Mouse (Mus musculus): ENCODE results near the gene Tomm70a. TPM values are rescaled to one million over a fixed set of nuclear protein-coding genes. Genes with fewer than 3 reads are reported as not detected.
A peak's percentile ranks its signal among the peaks of the same experiment; 100 is the strongest.

Gene Tomm70a
- 10 to 100 TPM; 95.9 to 98.4 TPM for total RNA-seq (2021)
- long read RNA-seq, full-length matches to known transcripts, result 148 of 174 reads
- long read RNA-seq, partial matches to known transcripts, result 18 of 174 reads
- long read RNA-seq, other reads (novel, unspliced or antisense), result 8 of 174 reads

DNA sequence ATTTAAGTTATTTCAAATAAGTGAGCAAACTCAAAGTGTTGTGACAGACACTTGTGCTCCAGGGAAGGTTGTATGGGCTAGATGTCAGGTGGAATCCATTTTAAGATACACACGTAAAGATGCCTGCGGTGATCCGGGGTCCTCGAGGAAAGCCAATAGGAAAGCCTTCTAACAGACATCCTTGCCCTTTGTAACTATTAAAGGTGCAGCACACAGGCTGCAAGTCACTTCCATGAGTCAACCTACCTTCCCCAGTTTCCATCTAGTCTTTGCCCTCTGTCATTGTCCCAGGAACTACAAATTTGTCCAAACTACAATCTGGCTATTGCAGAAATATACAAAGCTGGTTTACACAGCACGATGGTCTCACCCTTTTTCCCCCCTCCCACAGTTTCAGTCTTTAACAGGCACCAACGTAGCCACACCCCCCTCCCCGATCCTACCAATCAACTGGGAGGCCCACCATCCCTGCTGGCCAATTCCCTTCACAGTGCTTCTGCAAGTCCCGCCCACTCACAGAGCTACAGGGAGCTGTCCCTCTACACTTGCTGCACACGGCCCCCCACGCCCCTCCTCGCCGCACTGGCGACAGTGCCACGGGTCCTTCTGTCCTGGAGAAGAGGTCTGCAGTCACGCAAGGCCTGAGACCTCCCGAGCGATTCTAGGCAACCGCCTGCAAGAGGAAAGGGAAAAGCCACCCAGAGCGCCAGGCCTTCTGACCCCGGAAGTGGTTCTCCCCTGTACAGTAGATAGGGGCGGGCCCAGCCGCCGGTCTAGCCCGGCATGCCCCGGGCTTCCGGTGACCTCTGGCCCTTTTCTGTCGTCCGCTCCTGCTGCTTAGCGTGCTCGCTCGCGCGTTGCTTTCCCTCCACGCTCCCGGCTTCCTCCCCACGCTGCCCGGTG is at the start of gene Tomm70a:
Gene Tomm70a, plus strand, starts transcription at position 791 of the 903 bp plus-strand sequence.
- DNase-seq (ENCODE audit: low spot score in 2 of 2), result peak; percentile 94 to 97

DNA sequence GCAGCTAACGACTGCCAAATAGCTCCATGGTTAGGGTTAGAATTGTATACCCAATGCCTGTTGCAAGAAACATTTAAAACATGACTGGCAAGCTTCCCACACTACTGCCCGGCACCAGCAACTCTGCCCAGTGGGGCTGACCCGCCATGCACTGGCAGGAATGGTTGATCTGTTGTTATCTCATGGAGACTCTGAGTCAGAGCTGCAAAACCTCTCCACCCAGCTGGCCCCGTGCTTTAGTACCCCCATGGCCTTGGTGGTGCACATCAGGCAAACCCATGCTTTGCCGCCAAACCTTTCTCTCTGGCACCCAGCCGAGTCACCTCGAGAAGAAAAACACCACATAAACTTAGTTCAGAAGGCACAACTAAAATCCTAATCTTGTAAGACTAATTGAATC is 45.5 kb upstream of the Tomm70a start:
- DNase-seq (ENCODE audit: low spot score in 2 of 2), result no peak

GRCm38 (mm10) chr16:57079577-57079976 is 41.9 kb upstream of the Tomm70a start:
- no peak for DNase-seq (ENCODE audit: low spot score in 2 of 2)

DNA sequence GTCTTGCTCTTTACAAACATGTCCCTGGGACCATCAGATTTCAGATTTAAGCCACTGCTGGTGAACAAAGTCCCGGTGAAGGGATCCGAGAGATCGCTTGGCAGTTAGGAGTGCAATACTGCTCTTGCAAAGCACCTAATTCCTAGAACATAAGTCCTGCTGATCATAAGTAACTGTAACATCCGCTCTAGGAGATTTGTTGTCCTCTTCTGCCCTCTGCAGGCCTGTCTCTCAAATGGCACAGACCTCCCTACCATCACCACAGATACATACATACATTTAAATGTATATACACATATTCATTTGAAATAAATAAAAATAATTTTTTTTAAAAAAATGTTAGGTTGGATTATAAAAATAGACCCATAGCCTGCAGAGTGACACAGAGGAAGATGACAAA is 29.0 kb upstream of the Tomm70a start:
- DNase-seq (ENCODE audit: low spot score in 2 of 2), result peak in 1 of 2 experiments; percentile 60

DNA sequence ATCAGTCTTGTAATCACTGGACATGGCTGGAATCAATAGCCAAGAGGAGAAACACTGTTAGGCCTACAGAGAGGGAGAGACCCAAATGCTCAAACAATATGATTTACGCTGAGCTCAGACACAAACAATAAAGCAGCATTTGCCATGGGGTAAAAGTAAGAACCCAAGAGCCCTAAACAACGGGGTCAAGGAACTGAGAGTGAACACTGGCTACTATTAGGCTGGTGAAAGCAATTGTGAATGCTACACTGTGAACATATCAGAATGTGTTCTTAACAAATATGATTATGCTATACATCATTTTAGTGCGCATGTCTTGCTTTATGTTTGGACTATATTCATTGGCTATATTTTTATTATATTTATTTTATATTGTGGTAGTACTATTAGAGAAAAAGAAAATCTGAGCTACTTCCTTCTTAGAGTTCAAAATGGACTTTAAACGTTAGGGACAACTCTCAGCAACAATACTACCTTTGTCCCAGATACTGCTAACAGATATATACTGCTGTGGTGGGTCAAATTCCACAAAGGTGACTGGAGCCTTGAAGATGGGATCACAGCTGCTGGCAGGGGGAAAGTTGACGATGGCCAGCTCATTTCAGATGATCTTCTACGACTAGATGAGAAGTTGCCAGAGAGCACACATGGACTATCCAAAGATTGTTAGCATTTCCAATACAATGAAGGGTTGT is 28.4 kb upstream of the Tomm70a start:
- no peak for DNase-seq (ENCODE audit: low spot score in 2 of 2)

- DNase-seq (ENCODE audit: low spot score in 2 of 2), result no peak
Observed at GRCm38 (mm10) chr16:57098468-57099144, 22.9 kb upstream of the Tomm70a start.

- no peak for DNase-seq (ENCODE audit: low spot score in 2 of 2)
Observed at GRCm38 (mm10) chr16:57099572-57100237, 21.8 kb upstream of the Tomm70a start.

DNA sequence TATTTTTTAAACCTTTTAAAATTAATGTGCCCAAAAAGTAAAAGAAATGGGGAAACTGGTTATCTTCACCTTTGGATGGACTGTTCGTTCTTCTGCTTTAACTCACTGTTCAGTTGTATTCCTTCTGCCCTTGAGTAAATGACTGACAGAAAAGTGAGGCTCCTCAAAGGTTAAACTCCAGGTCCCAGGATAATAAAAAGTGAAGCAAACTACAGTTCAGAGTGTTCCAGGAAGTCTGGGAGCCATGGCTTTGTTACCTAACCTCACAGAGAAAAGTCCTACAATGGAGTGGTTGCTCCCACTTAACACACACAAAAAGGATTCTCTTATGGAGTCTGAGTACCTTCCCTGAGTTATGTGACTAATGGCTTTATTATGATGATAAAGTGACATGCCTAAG is 20.3 kb upstream of the Tomm70a start:
- DNase-seq (ENCODE audit: low spot score in 2 of 2), result no peak

- DNase-seq (ENCODE audit: low spot score in 2 of 2), result no peak
Observed at GRCm38 (mm10) chr16:57106185-57106960, 15.1 kb upstream of the Tomm70a start.

GRCm38 (mm10) chr16:57116066-57116465 is 5.4 kb upstream of the Tomm70a start:
- no peak for DNase-seq (ENCODE audit: low spot score in 2 of 2)

DNA sequence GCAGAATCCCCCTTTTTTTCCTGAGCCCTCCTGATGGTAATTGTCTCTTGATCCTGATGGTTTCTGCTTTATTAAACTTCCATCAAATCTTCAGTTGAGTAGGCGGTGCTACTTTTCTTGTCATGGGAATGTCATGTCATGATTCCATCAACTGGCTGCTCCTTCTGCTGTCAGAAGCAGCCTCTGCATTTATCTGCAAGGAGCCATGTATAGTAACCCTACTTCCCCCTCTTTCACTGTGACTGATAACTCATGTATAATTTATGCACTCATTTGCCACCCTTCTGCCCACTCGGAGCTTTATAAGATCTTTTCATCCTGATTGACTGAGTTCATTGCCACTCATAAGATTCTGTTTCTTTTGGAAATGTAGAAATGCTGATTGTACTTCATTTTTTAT is 3.9 kb upstream of the Tomm70a start:
- no peak for DNase-seq (ENCODE audit: low spot score in 2 of 2)

- no peak for DNase-seq (ENCODE audit: low spot score in 2 of 2)
Observed at GRCm38 (mm10) chr16:57121816-57122415, 413 bp downstream of the Tomm70a start.

DNA sequence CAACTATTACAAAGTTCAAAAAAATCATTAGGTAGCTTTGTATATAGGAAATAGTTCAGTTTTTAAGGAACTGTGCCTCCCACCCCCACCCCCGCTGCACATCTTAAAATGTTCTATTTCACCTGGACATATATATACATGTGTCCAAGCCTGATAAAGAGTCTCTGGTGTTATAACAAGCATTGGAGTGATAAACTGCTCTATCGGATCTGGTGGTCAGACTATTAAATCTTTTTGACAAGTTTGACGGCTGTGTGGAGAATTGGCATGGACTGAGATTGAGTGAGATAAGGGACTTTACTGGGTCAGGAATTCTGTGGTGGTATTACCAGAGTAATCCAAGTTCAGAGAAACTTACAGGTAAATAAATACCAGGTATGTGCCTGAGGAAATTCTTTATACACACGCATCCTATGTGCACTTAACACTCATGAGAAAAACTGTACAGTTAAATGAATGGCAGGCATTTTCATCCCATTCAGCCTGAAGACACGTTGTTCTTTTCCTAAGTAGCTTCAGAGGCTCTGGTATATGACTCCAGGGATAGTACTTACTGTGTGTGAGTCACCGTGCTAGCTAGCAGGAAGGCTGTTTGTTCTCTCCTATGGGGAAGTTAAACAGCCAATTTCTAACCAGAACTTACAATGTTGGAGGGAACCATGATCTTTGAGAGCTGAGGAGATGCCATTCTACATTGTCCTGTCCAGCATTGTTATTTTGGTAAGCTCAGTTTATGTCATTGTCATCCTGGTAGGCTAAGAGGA is 1.4 kb downstream of the Tomm70a start:
- DNase-seq (ENCODE audit: low spot score in 2 of 2), result no peak

DNA sequence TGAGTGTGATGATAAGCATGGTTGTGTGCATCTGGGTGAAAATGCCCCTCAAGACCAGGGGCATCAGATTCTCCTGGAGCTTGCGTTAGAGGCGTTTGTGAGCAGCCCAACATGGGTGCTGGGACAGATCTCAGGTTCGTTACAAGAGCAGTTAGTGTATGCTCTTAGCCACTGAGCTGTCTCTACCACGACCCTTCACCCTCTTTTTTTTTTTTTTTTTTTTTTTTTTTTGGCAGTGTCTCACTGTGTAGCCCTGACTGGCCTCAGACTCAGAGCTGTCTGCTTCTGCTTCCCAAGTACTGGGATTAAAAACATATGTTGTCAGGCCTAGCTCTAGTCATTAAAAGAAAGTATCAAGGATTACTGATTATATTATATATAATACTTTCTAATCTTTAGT is 4.8 kb downstream of the Tomm70a start:
- DNase-seq (ENCODE audit: low spot score in 2 of 2), result no peak

GRCm38 (mm10) chr16:57127825-57128224 is 6.3 kb downstream of the Tomm70a start:
- no peak for DNase-seq (ENCODE audit: low spot score in 2 of 2)

- DNase-seq (ENCODE audit: low spot score in 2 of 2), result no peak
Observed at GRCm38 (mm10) chr16:57130752-57131400, 9.4 kb downstream of the Tomm70a start.

- DNase-seq (ENCODE audit: low spot score in 2 of 2), result no peak
Observed at GRCm38 (mm10) chr16:57131544-57131943, 10.0 kb downstream of the Tomm70a start.

DNA sequence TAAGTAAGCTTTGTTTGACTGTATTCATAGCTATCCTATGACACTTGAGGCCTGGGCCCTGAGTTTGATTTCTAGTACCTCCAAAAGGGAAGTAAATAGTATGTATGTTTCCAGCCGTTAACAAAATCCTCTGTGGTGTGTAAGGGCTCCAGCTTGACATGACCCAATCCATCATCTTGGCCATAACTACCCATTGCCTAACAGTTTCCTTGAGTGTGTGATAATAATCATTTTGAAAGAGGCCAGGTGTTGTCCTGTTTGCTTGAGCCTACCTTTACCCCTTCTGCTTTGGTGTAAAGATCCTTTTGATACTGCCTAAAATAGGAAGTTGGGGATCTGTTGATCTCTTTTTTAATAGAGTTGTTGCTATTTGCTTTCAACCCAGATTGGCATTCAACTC is 10.8 kb downstream of the Tomm70a start:
- no peak for DNase-seq (ENCODE audit: low spot score in 2 of 2)

DNA sequence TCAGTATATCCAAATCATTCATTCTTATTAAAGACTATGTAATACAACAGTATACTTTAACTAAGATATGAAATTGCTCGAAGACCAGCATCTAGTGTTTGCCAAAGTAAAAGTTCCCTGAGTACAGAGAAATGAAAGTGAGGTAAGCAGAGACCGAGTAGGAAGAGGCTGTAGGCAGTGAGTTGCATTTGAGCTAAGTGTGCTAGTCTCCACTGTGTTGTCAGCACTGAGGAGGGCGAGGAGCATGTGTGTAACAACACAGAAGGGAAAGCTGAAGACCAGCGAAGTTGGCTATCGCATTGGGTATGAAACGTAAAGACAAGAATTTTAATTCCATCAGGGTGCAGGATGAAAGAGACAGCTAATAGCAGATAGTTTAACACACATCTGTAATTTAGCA is 12.1 kb downstream of the Tomm70a start:
- no peak for DNase-seq (ENCODE audit: low spot score in 2 of 2)
